Mouse (Mus musculus) ovary, postnatal 10 days (tissue): ENCODE results near the gene Fam19a4.
"Not testable (repeated sequence)": the region's sequence is repeated elsewhere in the genome, so short reads cannot be mapped to it uniquely, and the experiment has no call there.

Experiments used
- DNase-seq: peaks from one replicate; pipeline ENCODE4 v3.0.0; 2022; ENCODE audit warnings: low spot score

Fam19a4 gene

GRCm38 (mm10) chr6:96944796-96945195, 115.4 kb downstream of the Fam19a4 start:
- no peak for DNase-seq

GRCm38 (mm10) chr6:96935776-96936175, 124.4 kb downstream of the Fam19a4 start:
- DNase-seq = no peak

GRCm38 (mm10) chr6:96909061-96909480, 151.1 kb downstream of the Fam19a4 start:
- no peak for DNase-seq

- DNase-seq = not testable (repeated sequence)
Observed at GRCm38 (mm10) chr6:96877105-96877504, 183.1 kb downstream of the Fam19a4 start.

- DNase-seq = not testable (repeated sequence)
Observed at GRCm38 (mm10) chr6:96876651-96877050, 183.6 kb downstream of the Fam19a4 start.

- no peak for DNase-seq
Observed at GRCm38 (mm10) chr6:96853065-96853464, 207.1 kb downstream of the Fam19a4 start.

- DNase-seq = no peak
Observed at GRCm38 (mm10) chr6:96843944-96844343, 216.3 kb downstream of the Fam19a4 start.

GRCm38 (mm10) chr6:96840634-96841033, 219.6 kb downstream of the Fam19a4 start:
- no peak for DNase-seq

GRCm38 (mm10) chr6:96826626-96827025, 233.6 kb downstream of the Fam19a4 start:
- DNase-seq = no peak

- DNase-seq = no peak
Observed at GRCm38 (mm10) chr6:96802981-96803380, 257.2 kb downstream of the Fam19a4 start.

- no peak for DNase-seq
Observed at GRCm38 (mm10) chr6:96798746-96799145, 261.5 kb downstream of the Fam19a4 start.

- DNase-seq = no peak
Observed at GRCm38 (mm10) chr6:96797451-96797850, 262.8 kb downstream of the Fam19a4 start.
